Mouse (Mus musculus): ENCODE measurements around the gene Cux2.

GRCm38 (mm10) chr5:121946657-121947245 lies 103.2 kb downstream of the Cux2 start:
- no peak for TF ChIP-seq FLI1 (IDR thresholded peaks at IDR 0.05; ENCODE audit: low read length)
- no peak for TF ChIP-seq GATA1 (IDR thresholded peaks at IDR 0.05; ENCODE audit: borderline replicate concordance, low read length)
